Mouse (Mus musculus) olfactory bulb, adult 2 months (tissue): ENCODE data around the gene Atp5g2. TPM values are rescaled to one million over a fixed set of nuclear protein-coding genes. Genes with fewer than 3 reads are reported as not detected.

ENCODE experiments used
- H3K27ac ChIP-seq: fragments of 200-500 bp; 2 replicates; pipeline ENCODE4 v1.5.1; 2012; ENCODE audit warnings: low read depth, low read length; ENCODE audit not compliant: insufficient read depth
- H3K4me1 ChIP-seq: fragments of 200-500 bp; 2 replicates; pipeline ENCODE4 v1.6.1; 2012; ENCODE audit warnings: low read length; ENCODE audit not compliant: control insufficient read depth, insufficient read depth
- H3K4me3 ChIP-seq: fragments of 200-500 bp; 2 replicates; pipeline ENCODE4 v1.5.1; 2012; ENCODE audit warnings: mild to moderate bottlenecking, low read depth, low read length, moderate library complexity; ENCODE audit not compliant: insufficient read depth
- CTCF ChIP-seq: fragments of 200-500 bp; IDR thresholded peaks from 2 replicates; pipeline ENCODE4 v1.5.1; 2012; ENCODE audit warnings: low read depth, mild to moderate bottlenecking, low read length, moderate library complexity; ENCODE audit not compliant: insufficient read depth
- POLR2A ChIP-seq: fragments of 200-500 bp; IDR thresholded peaks from 2 replicates; pipeline ENCODE4 v1.6.1; 2012; ENCODE audit warnings: mild to moderate bottlenecking, low read depth, low read length, moderate library complexity; ENCODE audit not compliant: insufficient read depth
- WGBS: fragments of 180-500 bp; shearing (Covaris S2); methylation state at CpG from one replicate; pipeline ENCODE4 v1.1.7; 2018; 5-methylcytosine and 5-hydroxymethylcytosine counted together
- polyA plus RNA-seq: library from polyadenylated mRNA; stranded (reverse); fragments of >200 nt; gene quantifications from 2 replicates; pipeline ENCODE4 v1.2.4, GENCODE M21; 2012; ENCODE audit warnings: low replicate concordance; ENCODE audit not compliant: missing spikeins, insufficient read depth, insufficient read length

Atp5g2 gene
- polyA plus RNA-seq, 1 experiment: not detected

DNA sequence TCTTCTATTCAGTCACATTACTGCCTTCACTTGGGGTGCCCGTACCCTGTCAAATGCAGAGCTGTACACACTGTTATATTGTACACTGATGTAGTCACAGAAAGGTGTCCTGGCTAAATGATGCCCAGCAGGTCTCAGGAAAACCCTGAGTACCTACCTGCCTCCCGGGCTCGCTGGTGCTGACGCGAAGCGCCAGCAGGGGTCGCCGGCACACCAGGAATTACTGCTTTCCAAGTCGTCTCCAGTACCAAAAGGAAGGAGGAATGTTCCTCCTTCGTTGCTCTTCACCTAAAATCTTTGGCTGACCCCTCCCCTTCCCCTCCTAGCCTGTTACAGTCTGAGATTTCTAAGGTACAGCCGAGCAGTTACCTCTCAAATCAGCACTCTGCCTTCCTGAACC is 26.0 kb upstream of the Atp5g2 start:
- no peaks in the 10 kb centered on the region for H3K4me1 ChIP-seq
- H3K27ac ChIP-seq: no peak overlapping the region
- TF ChIP-seq POLR2A (no peak), CTCF (peak; percentile 97)
- no peak overlapping the region for H3K4me3 ChIP-seq
- 2% methylated on average over 11 of the region's 11 CpGs for WGBS

DNA sequence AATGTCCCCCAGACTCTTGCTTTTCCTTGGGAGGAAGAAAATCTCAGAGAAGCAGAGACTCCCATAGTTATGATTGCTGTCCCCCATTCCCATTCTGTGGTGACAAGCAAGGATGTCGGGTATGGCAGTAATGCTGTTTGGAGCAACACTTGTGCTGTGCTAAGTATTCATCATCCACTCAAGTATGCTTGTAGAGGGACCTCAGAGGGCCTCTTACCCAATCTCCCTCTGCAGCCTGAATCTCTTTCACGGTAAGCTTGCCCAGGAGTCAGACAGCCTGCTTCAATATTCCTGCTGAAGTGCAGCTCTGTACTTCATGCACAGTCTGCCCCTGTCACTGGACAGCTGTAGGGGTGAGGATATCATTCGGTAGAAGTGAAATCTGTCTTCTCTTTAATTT is 24.7 kb upstream of the Atp5g2 start:
- TF ChIP-seq POLR2A (no peak), CTCF (no peak)
- no peak overlapping the region for H3K4me3 ChIP-seq
- WGBS: 64% methylated on average over 3 of the region's 3 CpGs
- H3K27ac ChIP-seq: no peak overlapping the region
- peaks cover 6% of the 10 kb centered on the region for H3K4me1 ChIP-seq

DNA sequence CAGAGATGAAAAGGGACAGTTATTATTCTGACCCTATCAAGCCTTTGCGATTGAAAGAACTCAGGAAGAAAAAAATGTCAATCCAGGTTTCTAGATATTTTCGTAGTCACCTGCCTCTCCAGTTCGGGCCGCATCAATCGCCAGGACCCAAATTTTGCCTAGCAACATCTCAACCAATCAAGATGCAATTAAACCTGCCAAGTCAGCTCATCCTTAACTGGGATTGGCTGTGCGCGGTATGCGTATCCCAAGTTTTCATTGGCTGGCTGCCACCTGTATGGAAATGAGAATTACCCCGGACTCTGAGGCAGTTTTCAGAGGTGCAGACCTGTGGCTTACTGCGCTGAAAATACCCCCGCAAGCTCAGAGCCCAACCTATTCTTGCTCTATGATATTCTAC is 21.4 kb upstream of the Atp5g2 start:
- Histone ChIP-seq H3K27ac (no peak overlapping the region; the same call in 1 of the 2 replicates), H3K4me1 (peaks cover 6% of the 10 kb centered on the region), H3K4me3 (peak overlapping the region; percentile 56)
- no peak for TF ChIP-seq CTCF
- no peak for TF ChIP-seq POLR2A
- WGBS: under 1% methylated on average over 11 of the region's 11 CpGs

DNA sequence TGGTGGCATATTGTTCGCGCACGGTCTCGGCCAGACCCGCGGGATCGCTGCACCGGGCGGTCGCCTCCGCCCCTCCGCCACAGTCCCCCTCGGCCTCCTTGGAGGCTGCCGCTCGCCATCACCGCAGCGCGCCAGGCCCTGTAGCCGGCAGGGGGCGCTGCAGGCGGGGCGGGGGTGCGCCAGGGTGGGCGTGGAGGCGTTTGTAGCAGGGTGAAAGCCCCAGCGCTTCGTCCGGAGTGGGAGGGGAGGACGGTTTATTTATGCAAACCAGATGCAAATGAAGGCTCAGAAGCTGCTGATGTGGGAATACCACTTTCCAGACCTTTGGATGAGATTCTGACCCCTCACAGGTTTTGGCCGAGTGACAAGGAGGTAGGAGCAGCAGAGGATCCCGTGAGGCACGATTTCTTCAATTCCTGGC is 20.8 kb upstream of the Atp5g2 start:
- TF ChIP-seq CTCF: peak; percentile 94
- TF ChIP-seq POLR2A: 0 out of 2 replicates have a peak, but pooled peaks have one; percentile 11

DNA sequence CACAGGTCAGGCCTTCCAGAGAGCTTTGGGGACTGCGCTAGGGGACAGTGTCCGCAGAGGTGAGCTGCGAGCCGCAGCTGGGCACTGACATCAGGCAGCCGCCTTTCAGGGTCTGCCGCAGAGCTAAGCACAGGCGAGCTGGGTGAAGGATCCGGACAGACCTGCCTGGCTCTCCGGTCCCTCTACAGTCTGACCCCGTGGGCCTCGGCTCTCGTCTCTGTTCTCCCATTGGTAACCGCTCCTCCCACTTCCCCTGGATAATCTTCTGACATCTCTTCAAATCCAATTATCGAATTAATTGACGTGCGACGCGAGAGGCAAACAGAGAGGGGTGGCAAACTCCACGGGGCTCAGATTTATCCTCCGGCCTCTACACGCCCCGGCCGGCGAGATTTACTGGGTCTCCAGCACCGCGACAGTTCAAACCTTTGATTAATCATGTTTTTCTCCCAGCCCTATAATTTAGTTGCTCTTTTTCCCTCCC is 20.2 kb upstream of the Atp5g2 start:
- peaks cover 6% of the 10 kb centered on the region for H3K4me1 ChIP-seq
- peak overlapping the region; percentile 62; the same call in 1 of the 2 replicates for H3K27ac ChIP-seq
- 12% methylated on average over 26 of the region's 26 CpGs for WGBS
- H3K4me3 ChIP-seq: peak overlapping the region; percentile 56
- TF ChIP-seq CTCF: no peak
- TF ChIP-seq POLR2A: no peak

More for the DNA sequence above, 20.8 kb upstream of the Atp5g2 start:
- under 1% methylated on average over 32 of the region's 32 CpGs for WGBS
- Histone ChIP-seq H3K27ac (no peak overlapping the region; the same call in 1 of the 2 replicates), H3K4me3 (peak overlapping the region; percentile 56), H3K4me1 (peaks cover 6% of the 10 kb centered on the region)

DNA sequence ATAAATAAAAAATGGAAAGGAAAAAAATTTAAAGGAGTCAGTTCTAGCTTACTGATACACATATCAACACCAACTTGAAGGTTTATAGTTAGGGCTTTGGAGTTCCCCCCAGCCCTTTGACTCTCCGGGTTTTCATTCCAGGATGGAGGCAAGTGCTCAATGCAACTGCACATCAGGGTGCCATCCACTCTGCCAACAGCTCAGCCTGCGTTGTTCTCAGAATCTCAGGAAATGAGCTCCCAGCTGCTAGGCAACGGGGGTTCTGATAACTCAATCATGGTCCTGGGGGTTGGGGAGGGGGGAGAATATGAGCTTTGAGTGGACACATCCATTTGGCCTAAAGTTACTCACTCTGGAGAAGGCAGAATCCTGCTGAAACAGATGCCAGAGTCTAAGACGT is 13.6 kb upstream of the Atp5g2 start:
- no peak overlapping the region for H3K4me3 ChIP-seq
- 35% methylated on average over 4 of the region's 4 CpGs for WGBS
- no peaks in the 10 kb centered on the region for H3K4me1 ChIP-seq
- no peak overlapping the region for H3K27ac ChIP-seq
- no peak for TF ChIP-seq POLR2A
- no peak for TF ChIP-seq CTCF

DNA sequence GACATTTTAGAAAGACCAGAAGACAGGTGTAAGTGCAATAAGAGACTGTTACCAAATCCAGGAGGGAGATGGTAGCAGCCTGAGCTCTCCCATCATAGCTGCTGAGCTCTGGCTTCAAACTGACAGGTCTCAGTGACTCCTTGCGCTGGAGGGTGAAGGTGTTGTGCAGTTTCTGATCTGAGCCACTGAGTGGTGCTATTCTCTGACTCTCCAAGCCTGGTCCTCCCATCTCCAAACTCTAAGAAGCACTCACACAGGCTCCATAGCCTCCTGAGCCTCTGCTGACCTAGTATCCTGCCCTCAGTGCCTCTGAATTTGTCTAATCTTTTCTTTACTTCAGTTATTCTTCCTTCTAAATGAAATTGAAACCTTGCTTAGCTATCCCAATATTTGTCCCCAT is 11.5 kb upstream of the Atp5g2 start:
- Histone ChIP-seq H3K4me3 (no peak overlapping the region), H3K4me1 (no peaks in the 10 kb centered on the region), H3K27ac (no peak overlapping the region)
- 68% methylated on average over 1 of the region's 1 CpGs for WGBS
- no peak for TF ChIP-seq CTCF
- TF ChIP-seq POLR2A: no peak

DNA sequence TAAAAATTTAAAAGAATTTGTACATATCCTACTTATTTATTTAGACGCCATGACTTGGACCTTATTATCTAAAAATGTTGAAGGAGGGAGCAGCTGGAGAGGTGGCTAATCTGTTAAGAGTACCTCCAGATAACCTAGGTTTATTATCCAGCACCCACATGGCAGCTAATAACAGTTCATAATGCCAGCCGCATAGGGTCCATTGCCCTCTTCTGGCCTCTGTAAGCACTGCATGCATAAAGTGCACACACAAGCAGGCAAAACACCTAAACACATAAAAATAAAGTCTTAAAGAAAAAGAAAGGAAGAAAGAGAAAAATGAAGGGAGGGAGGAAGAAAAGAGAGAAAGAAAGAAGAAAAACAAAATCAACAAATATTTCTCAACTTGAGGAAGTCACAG is 4.2 kb upstream of the Atp5g2 start:
- peaks cover 10% of the 10 kb centered on the region for H3K4me1 ChIP-seq
- H3K4me3 ChIP-seq: no peak overlapping the region
- 91% methylated on average over 2 of the region's 2 CpGs for WGBS
- TF ChIP-seq CTCF (no peak), POLR2A (no peak)
- no peak overlapping the region for H3K27ac ChIP-seq

DNA sequence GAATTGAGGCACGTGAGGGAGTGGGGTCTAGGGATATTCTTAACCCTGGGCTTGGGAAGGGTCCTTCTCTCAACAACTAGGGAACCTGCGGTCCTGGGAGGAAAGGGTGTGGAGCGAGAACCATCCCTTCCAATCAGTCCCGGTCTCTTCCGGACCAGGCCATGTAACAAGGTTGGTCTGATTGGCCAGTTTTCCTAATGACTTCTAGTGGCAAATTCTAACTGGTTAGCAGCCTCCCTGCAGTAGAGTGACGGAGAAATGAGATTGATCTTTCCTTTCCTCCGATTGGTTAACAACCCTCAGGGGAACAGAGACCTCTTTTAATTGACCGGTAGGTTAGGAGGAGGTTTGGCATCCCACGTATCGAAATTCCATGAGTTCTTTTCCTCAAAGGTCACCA is 1.4 kb upstream of the Atp5g2 start:
- H3K27ac ChIP-seq: peak overlapping the region; percentile 24; the same call in 1 of the 2 replicates

More for the DNA sequence above, 1.4 kb upstream of the Atp5g2 start:
- 17% methylated on average over 10 of the region's 10 CpGs for WGBS
- Histone ChIP-seq H3K4me3 (no peak overlapping the region), H3K4me1 (peaks cover 12% of the 10 kb centered on the region)
- TF ChIP-seq CTCF (no peak), POLR2A (no peak)
